Mouse (Mus musculus) lung, embryonic 14.5 days (tissue): ENCODE data around the gene Ep300. TPM values are rescaled to one million over a fixed set of nuclear protein-coding genes. Genes with fewer than 3 reads are reported as not detected.

Experiments used
- ATAC-seq: fragments of 200-750 bp; cut with Nextera tagmentation; 2 replicates; pipeline ENCODE4 v1.8.0; 2017; ENCODE audit warnings: mild to moderate bottlenecking, moderate TSS enrichment, moderate library complexity; ENCODE audit not compliant: insufficient read depth
- DNase-seq: peaks from one replicate; pipeline ENCODE4 v3.0.0-alpha.2; 2015
- H3K27ac ChIP-seq: fragments of 300-500 bp; sonication (generic); 2 replicates; pipeline ENCODE4 v1.5.1; 2014; ENCODE audit warnings: low read depth, mild to moderate bottlenecking, moderate library complexity
- H3K27me3 ChIP-seq: fragments of 300-500 bp; sonication (generic); 2 replicates; pipeline ENCODE4 v1.6.1; 2014; ENCODE audit warnings: low read length, control low read depth; ENCODE audit not compliant: insufficient read depth
- H3K36me3 ChIP-seq: fragments of 300-500 bp; sonication (generic); 2 replicates; pipeline ENCODE4 v1.6.1; 2014; ENCODE audit warnings: control low read depth; ENCODE audit not compliant: insufficient read depth
- H3K4me1 ChIP-seq: fragments of 300-500 bp; sonication (generic); 2 replicates; pipeline ENCODE4 v1.6.1; 2014; ENCODE audit warnings: antibody characterized with exemption, control low read depth; ENCODE audit not compliant: insufficient read depth
- H3K4me2 ChIP-seq: fragments of 300-500 bp; sonication (generic); 2 replicates; pipeline ENCODE4 v1.6.1; 2014; ENCODE audit warnings: mild to moderate bottlenecking
- H3K4me3 ChIP-seq: fragments of 300-500 bp; sonication (generic); 2 replicates; pipeline ENCODE4 v1.5.1; 2014; ENCODE audit warnings: low read depth, low read length
- H3K9ac ChIP-seq: fragments of 300-500 bp; sonication (generic); 2 replicates; pipeline ENCODE4 v1.6.1; 2014
- H3K9me3 ChIP-seq: fragments of 300-500 bp; sonication (generic); 2 replicates; pipeline ENCODE4 v1.6.1; 2016; ENCODE audit warnings: low read depth, low read length, control low read depth
- CTCF ChIP-seq: IDR thresholded peaks from 2 replicates; pipeline ENCODE4 v1.5.1; 2016; ENCODE audit warnings: antibody characterized with exemption, low read depth
- WGBS: fragments of 180-500 bp; shearing (Covaris S2); extraction: QIAGEN DNeasy Blood & Tissue Kit; methylation state at CpG from one replicate; pipeline ENCODE4 v1.1.7; 2014; 5-methylcytosine and 5-hydroxymethylcytosine counted together
- polyA plus RNA-seq: library from polyadenylated mRNA; unstranded; fragments of >200 nt; fragmentation: Nextera tagmentation; extraction: Ambion mirVana; gene quantifications from 2 replicates; pipeline ENCODE4 v1.2.1, GENCODE M21; 2014

Ep300 gene
- polyA plus RNA-seq, 1 experiment from 2014 or later = 22.6 TPM

DNA sequence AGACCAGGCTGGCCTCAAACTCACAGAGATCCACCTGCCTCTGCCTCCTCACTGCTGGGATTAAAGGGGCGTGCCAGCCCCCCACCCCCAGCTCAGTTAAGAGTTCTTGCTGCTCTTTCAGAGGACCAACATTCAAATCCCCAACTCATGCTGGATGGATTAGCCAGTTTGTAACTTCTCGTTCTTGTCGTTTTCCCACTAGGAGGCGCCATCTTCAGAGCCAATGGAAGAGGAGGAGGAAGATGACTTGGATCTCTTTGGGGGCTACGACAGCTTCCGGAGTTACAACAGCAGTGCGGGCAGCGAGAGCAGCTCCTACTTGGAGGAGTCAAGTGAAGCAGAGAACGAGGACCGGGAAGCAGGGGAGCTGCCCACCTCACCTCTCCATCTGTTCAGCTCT is 81.8 kb downstream of the Ep300 start:
- no peak for DNase-seq
- Histone ChIP-seq H3K27me3 (no peaks in the 10 kb centered on the region), H3K9ac (no peak overlapping the region), H3K27ac (no peak overlapping the region), H3K36me3 (peaks cover 38% of the 10 kb centered on the region), H3K9me3 (no peaks in the 10 kb centered on the region), H3K4me2 (no peak overlapping the region), H3K4me3 (no peak overlapping the region), H3K4me1 (peaks cover 3% of the 10 kb centered on the region; the same call in 1 of the 2 replicates)
- no peak for ATAC-seq
- 86% methylated on average over 10 of the region's 10 CpGs for WGBS
- no peak for TF ChIP-seq CTCF

- Histone ChIP-seq H3K9me3 (no peaks in the 10 kb centered on the region), H3K9ac (no peak overlapping the region), H3K27ac (no peak overlapping the region), H3K4me1 (no peaks in the 10 kb centered on the region), H3K36me3 (peaks cover 41% of the 10 kb centered on the region), H3K27me3 (no peaks in the 10 kb centered on the region), H3K4me2 (no peak overlapping the region), H3K4me3 (no peak overlapping the region)
- 83% methylated on average over 4 of the region's 4 CpGs for WGBS
- DNase-seq (peak; percentile 76), ATAC-seq (no peak)
- peak; percentile 69 for TF ChIP-seq CTCF
Observed at GRCm38 (mm10) chr15:81670231-81670640, 85.1 kb downstream of the Ep300 start.

DNA sequence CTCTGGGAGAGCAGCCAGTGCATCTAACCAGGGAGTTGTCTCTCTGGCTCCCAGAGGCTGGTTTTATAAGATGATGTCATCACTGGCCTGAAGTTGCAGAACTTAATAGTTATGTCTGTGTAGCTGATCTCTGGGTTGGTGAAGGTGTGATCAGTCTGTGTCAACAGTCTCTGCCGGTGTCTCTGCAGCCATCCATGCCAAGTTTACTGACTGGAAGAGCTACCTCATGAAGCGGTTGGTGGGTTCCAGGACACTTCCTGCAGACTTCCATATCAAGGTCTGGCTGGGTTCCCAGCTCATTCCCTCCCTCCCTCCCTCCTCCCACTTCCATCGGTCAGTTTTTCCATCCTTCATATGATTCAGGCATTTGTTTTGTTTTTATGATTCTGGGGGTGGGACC is 91.5 kb downstream of the Ep300 start:
- H3K4me1 ChIP-seq = no peaks in the 10 kb centered on the region
- H3K36me3 ChIP-seq = peaks cover 21% of the 10 kb centered on the region; the same call in 1 of the 2 replicates
- WGBS = 58% methylated on average over 3 of the region's 3 CpGs
- ATAC-seq (no peak), DNase-seq (peak; percentile 21)
- no peak for TF ChIP-seq CTCF
- H3K4me2 ChIP-seq = no peak overlapping the region
- no peaks in the 10 kb centered on the region for H3K27me3 ChIP-seq
- no peak overlapping the region for H3K4me3 ChIP-seq
- no peak overlapping the region for H3K27ac ChIP-seq
- H3K9ac ChIP-seq = no peak overlapping the region
- no peaks in the 10 kb centered on the region for H3K9me3 ChIP-seq

- H3K9me3 ChIP-seq = no peaks in the 10 kb centered on the region
- no peak for TF ChIP-seq CTCF
- DNase-seq = no peak
- H3K4me3 ChIP-seq = no peak overlapping the region
- no peaks in the 10 kb centered on the region for H3K4me1 ChIP-seq
- H3K9ac ChIP-seq = no peak overlapping the region
- H3K27me3 ChIP-seq = no peaks in the 10 kb centered on the region
- H3K27ac ChIP-seq = no peak overlapping the region
- no peak for ATAC-seq
- peaks cover 51% of the 10 kb centered on the region for H3K36me3 ChIP-seq
- no peak overlapping the region for H3K4me2 ChIP-seq
- 92% methylated on average over 4 of the region's 4 CpGs for WGBS
Observed at GRCm38 (mm10) chr15:81680301-81680805, 95.2 kb downstream of the Ep300 start.

DNA sequence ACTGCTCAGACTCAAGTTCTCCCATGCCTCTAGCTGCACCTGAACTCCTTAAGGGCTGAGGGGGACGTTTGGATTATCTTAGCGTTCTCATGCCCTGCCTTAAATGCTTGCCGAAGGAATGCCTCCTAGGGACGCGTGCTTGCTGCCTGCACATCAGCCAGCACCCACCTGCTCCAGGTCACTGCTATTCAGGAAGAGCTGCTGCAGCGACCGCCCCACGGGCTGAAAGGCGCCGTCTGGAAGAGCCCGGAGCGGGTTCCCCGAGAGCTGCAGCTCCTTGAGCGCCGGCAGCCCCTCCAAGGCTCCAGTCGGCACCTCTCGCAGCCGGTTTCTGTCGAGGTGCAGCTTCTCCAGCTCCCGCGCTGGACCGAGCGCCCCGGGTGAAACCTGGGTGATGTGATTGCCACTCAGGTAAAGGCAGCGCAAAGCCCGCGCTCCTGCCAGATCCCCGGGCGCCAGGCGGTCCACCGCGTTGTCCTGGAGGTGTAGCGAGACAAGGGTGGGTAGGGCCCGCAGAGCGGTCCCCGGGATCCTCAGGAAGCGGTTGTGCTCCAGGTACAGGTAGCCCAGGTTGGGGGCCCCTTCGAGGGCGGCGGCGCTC is 108.3 kb downstream of the Ep300 start:
- Histone ChIP-seq H3K9me3 (no peaks in the 10 kb centered on the region), H3K27me3 (peaks cover 40% of the 10 kb centered on the region), H3K4me1 (no peaks in the 10 kb centered on the region), H3K9ac (peak overlapping the region; percentile 62), H3K27ac (no peak overlapping the region), H3K36me3 (peaks cover 1% of the 10 kb centered on the region; the same call in 1 of the 2 replicates), H3K4me2 (peak overlapping the region; percentile 96), H3K4me3 (peak overlapping the region; percentile 55)
- no peak for TF ChIP-seq CTCF
- ATAC-seq = peak; percentile 4; the same call in 1 of the 2 replicates
- DNase-seq = peak; percentile 8
- WGBS = 3% methylated on average over 41 of the region's 41 CpGs

GRCm38 (mm10) chr15:81693967-81694881 is 109.1 kb downstream of the Ep300 start:
- peak; percentile 83 for ATAC-seq
- peak; percentile 86 for DNase-seq
- Histone ChIP-seq H3K4me1 (no peaks in the 10 kb centered on the region), H3K4me3 (peak overlapping the region; percentile 55), H3K4me2 (peak overlapping the region; percentile 96), H3K9me3 (no peaks in the 10 kb centered on the region), H3K27ac (no peak overlapping the region), H3K9ac (peak overlapping the region; percentile 62), H3K27me3 (peaks cover 40% of the 10 kb centered on the region), H3K36me3 (no peaks in the 10 kb centered on the region)
- 1% methylated on average over 85 of the region's 107 CpGs for WGBS
- TF ChIP-seq CTCF = peak; percentile 59

GRCm38 (mm10) chr15:81694891-81695290 is 109.7 kb downstream of the Ep300 start:
- Histone ChIP-seq H3K27me3 (peaks cover 40% of the 10 kb centered on the region), H3K36me3 (no peaks in the 10 kb centered on the region), H3K9ac (peak overlapping the region; percentile 62), H3K4me1 (no peaks in the 10 kb centered on the region), H3K4me2 (peak overlapping the region; percentile 96), H3K4me3 (peak overlapping the region; percentile 55), H3K27ac (no peak overlapping the region), H3K9me3 (no peaks in the 10 kb centered on the region)
- DNase-seq = no peak
- 29% methylated on average over 19 of the region's 19 CpGs for WGBS
- ATAC-seq = no peak
- TF ChIP-seq CTCF = no peak
